8 mouse cellular contexts compared by ENCODE assay signal in the genomic region with DNA sequence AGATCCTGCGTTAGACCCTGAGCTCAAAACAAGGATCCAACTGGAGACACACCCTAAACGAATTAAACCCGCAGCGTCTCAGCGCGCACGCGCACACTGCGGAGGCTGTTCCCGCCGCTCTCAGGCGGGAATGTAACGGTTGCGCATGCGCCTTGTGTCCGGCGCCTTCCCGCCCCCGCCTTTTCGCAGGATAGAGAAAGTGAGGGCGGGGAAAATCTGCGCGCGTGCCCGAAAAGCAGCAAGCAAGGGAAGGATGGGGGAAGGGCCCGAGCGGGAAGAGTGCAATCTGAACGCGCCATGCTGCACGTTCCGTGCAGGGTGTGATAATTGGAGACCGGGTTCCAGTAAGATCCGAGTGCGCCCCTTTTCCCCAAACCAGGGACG. TPM values are rescaled to one million over a fixed set of nuclear protein-coding genes. Genes with fewer than 3 reads are reported as not detected.
DNase-seq lines count a peak whose midpoint lies in the region; ATAC-seq and TF ChIP-seq lines count a peak whose summit lies in the region.

No protein-coding gene starts in this region.

- ATAC-seq in embryonic facial prominence, embryonic 15.5 days (ENCODE audit: insufficient number of reproducible peaks, low FRiP score, low TSS enrichment, low read depth): peak; percentile 82
- ATAC-seq in kidney, embryonic 14.5 days (ENCODE audit: low FRiP score, low TSS enrichment): peak; percentile 78
- ATAC-seq in limb, embryonic 14.5 days (ENCODE audit: low FRiP score, low read depth): peak; percentile 83
- ATAC-seq in midbrain, embryonic 16.5 days: peak; percentile 84

- peak overlapping the region; percentile 74 for H3K4me3 ChIP-seq in bone marrow macrophage, adult 2 months (ENCODE audit: insufficient read depth, low read length)
- H3K4me3 ChIP-seq in embryonic facial prominence, embryonic 15.5 days (replicated peaks): peak overlapping the region; percentile 84
- peak overlapping the region; percentile 82 for H3K4me3 ChIP-seq in kidney, embryonic 14.5 days (ENCODE audit: low read length)
- H3K4me3 ChIP-seq in limb, embryonic 14.5 days (replicated peaks; ENCODE audit: low read length): peak overlapping the region; percentile 73
- peak overlapping the region; percentile 79 for H3K4me3 ChIP-seq in midbrain, embryonic 16.5 days (ENCODE audit: low read depth, low read length)
- peak overlapping the region; percentile 82 for H3K4me3 ChIP-seq in spleen, adult 2 months (ENCODE audit: extremely low read depth, insufficient read depth, insufficient read length)

- under 1% methylated on average over 35 of the region's 35 CpGs for WGBS in embryonic facial prominence, embryonic 15.5 days
- under 1% methylated on average over 35 of the region's 35 CpGs for WGBS in kidney, embryonic 14.5 days
- under 1% methylated on average over 35 of the region's 35 CpGs for WGBS in limb, embryonic 14.5 days
- WGBS in midbrain, embryonic 16.5 days: under 1% methylated on average over 35 of the region's 35 CpGs
- WGBS in spleen, adult 2 months: under 1% methylated on average over 35 of the region's 35 CpGs

- no peak for TF ChIP-seq POLR2A in bone marrow macrophage, adult 2 months (IDR thresholded peaks at IDR 0.05; ENCODE audit: borderline replicate concordance, low read depth, low read length)
- TF ChIP-seq POLR2A in limb, embryonic 14.5 days (IDR thresholded peaks at IDR 0.05; ENCODE audit: borderline replicate concordance, extremely low read depth, insufficient read depth, insufficient read length): no peak
- no peak for TF ChIP-seq POLR2A in spleen, adult 2 months (IDR thresholded peaks at IDR 0.05; ENCODE audit: low read depth, low read length)

- H3K36me3 ChIP-seq in embryonic facial prominence, embryonic 15.5 days: peaks cover 14% of the 10 kb centered on the region; the same call in 1 of the 2 replicates
- H3K36me3 ChIP-seq in kidney, embryonic 14.5 days (ENCODE audit: control insufficient read depth, insufficient read depth, low read length): peaks cover 9% of the 10 kb centered on the region
- peaks cover 16% of the 10 kb centered on the region for H3K36me3 ChIP-seq in limb, embryonic 14.5 days (ENCODE audit: control insufficient read depth, insufficient read depth, low read length)
- H3K36me3 ChIP-seq in midbrain, embryonic 16.5 days (ENCODE audit: control insufficient read depth, insufficient read depth, low read length): peaks cover 8% of the 10 kb centered on the region; the same call in 1 of the 2 replicates
- peaks cover 5% of the 10 kb centered on the region for H3K36me3 ChIP-seq in spleen, adult 2 months (ENCODE audit: control insufficient read depth, insufficient read depth, low read length)

- no peak for TF ChIP-seq CTCF in bone marrow macrophage, adult 2 months (IDR thresholded peaks at IDR 0.05; ENCODE audit: low read depth, low read length)
- no peak for TF ChIP-seq CTCF in spleen, adult 2 months (IDR thresholded peaks at IDR 0.05; ENCODE audit: extremely low read depth, insufficient read depth, insufficient read length, insufficient replicate concordance)

- H3K4me1 ChIP-seq in bone marrow macrophage, adult 2 months (ENCODE audit: control insufficient read depth, insufficient read depth, low read length): peaks cover 17% of the 10 kb centered on the region
- H3K4me1 ChIP-seq in embryonic facial prominence, embryonic 15.5 days: peaks cover 23% of the 10 kb centered on the region
- peaks cover 18% of the 10 kb centered on the region for H3K4me1 ChIP-seq in kidney, embryonic 14.5 days (ENCODE audit: control insufficient read depth, insufficient read depth, low read length)
- H3K4me1 ChIP-seq in limb, embryonic 14.5 days (ENCODE audit: control insufficient read depth, insufficient read depth, low read length): peaks cover 14% of the 10 kb centered on the region
- peaks cover 24% of the 10 kb centered on the region for H3K4me1 ChIP-seq in midbrain, embryonic 16.5 days (ENCODE audit: control insufficient read depth, insufficient read depth, low read length)
- peaks cover 16% of the 10 kb centered on the region; the same call in 1 of the 2 replicates for H3K4me1 ChIP-seq in spleen, adult 2 months (ENCODE audit: control insufficient read depth, insufficient read depth, insufficient read length)

- no peaks in the 10 kb centered on the region for H3K9me3 ChIP-seq in embryonic facial prominence, embryonic 15.5 days (replicated peaks)
- no peaks in the 10 kb centered on the region for H3K9me3 ChIP-seq in kidney, embryonic 14.5 days (ENCODE audit: control insufficient read depth, low read length)
- no peaks in the 10 kb centered on the region for H3K9me3 ChIP-seq in limb, embryonic 14.5 days (ENCODE audit: control insufficient read depth, low read length)
- no peaks in the 10 kb centered on the region for H3K9me3 ChIP-seq in midbrain, embryonic 16.5 days (replicated peaks; ENCODE audit: control insufficient read depth, low read length, poor library complexity, severe bottlenecking)

- no peaks in the 10 kb centered on the region for H3K27me3 ChIP-seq in embryonic facial prominence, embryonic 15.5 days
- H3K27me3 ChIP-seq in kidney, embryonic 14.5 days (ENCODE audit: control insufficient read depth, insufficient read depth, low read length): no peaks in the 10 kb centered on the region
- H3K27me3 ChIP-seq in limb, embryonic 14.5 days (ENCODE audit: control insufficient read depth, insufficient read depth, low read length): no peaks in the 10 kb centered on the region
- no peaks in the 10 kb centered on the region for H3K27me3 ChIP-seq in midbrain, embryonic 16.5 days (ENCODE audit: control insufficient read depth, insufficient read depth, low read depth, low read length)
- H3K27me3 ChIP-seq in spleen, adult 2 months (ENCODE audit: control insufficient read depth, insufficient read depth, low read length): no peaks in the 10 kb centered on the region

- H3K27ac ChIP-seq in bone marrow macrophage, adult 2 months (ENCODE audit: insufficient read depth, low read depth, low read length): peak overlapping the region; percentile 80
- H3K27ac ChIP-seq in embryonic facial prominence, embryonic 15.5 days (replicated peaks): peak overlapping the region; percentile 100
- H3K27ac ChIP-seq in kidney, embryonic 14.5 days (ENCODE audit: low read depth, low read length): peak overlapping the region; percentile 98
- peak overlapping the region; percentile 98 for H3K27ac ChIP-seq in limb, embryonic 14.5 days (replicated peaks; ENCODE audit: low read depth, low read length)
- peak overlapping the region; percentile 99 for H3K27ac ChIP-seq in midbrain, embryonic 16.5 days (ENCODE audit: low read length)
- H3K27ac ChIP-seq in spleen, adult 2 months (ENCODE audit: insufficient read depth, low read length): peak overlapping the region; percentile 96

- H3K4me2 ChIP-seq in embryonic facial prominence, embryonic 15.5 days (replicated peaks): peak overlapping the region; percentile 90
- H3K4me2 ChIP-seq in kidney, embryonic 14.5 days (replicated peaks; ENCODE audit: low read depth, low read length): peak overlapping the region; percentile 95
- H3K4me2 ChIP-seq in limb, embryonic 14.5 days (replicated peaks; ENCODE audit: low read depth, low read length, severe bottlenecking): peak overlapping the region; percentile 97
- peak overlapping the region; percentile 98 for H3K4me2 ChIP-seq in midbrain, embryonic 16.5 days (ENCODE audit: low read length)

- H3K9ac ChIP-seq in embryonic facial prominence, embryonic 15.5 days: peak overlapping the region; percentile 90
- H3K9ac ChIP-seq in kidney, embryonic 14.5 days (ENCODE audit: low read depth, low read length): peak overlapping the region; percentile 88
- H3K9ac ChIP-seq in limb, embryonic 14.5 days (ENCODE audit: low read depth, low read length, severe bottlenecking): peak overlapping the region; percentile 90
- peak overlapping the region; percentile 93 for H3K9ac ChIP-seq in midbrain, embryonic 16.5 days (ENCODE audit: low read depth, low read length)

- DNase-seq in B cell, adult 2 months: peak; percentile 86 to 87
- DNase-seq in heart, adult 9 months (ENCODE audit: low spot score in 2 of 2): peak; percentile 93 to 94
- DNase-seq in limb, embryonic 14.5 days (ENCODE audit: low spot score): peak; percentile 96
- peak; percentile 69 to 92 for DNase-seq in spleen, adult 2 months (ENCODE audit: low read depth in 1 of 2, low spot score in 2 of 2)

RNA-seq across cellular contexts. Expression of a gene that starts 0.5 kb away (rescaled TPM):
- polyA plus RNA-seq in bone marrow macrophage, adult 2 months (2012; ENCODE audit: insufficient read depth, insufficient read length, missing spikeins): 872 and 1,013 TPM in 2 replicates
- 1,427 and 1,514 TPM in 2 replicates for polyA plus RNA-seq in embryonic facial prominence, embryonic 15.5 days (2015; fragmentation: Nextera tagmentation; extraction: Ambion mirVana)
- polyA plus RNA-seq in kidney, embryonic 14.5 days (2014; fragmentation: Nextera tagmentation; extraction: Ambion mirVana): 1,971 and 2,088 TPM in 2 replicates
- polyA plus RNA-seq in limb, embryonic 14.5 days (2012; rRNA removed): 2,384 and 3,894 TPM in 2 replicates
- 1,587 and 1,605 TPM in 2 replicates for polyA plus RNA-seq in limb, embryonic 14.5 days (2014; fragmentation: Nextera tagmentation; extraction: Ambion mirVana)
- polyA plus RNA-seq in midbrain, embryonic 16.5 days (2015; fragmentation: Nextera tagmentation; extraction: Ambion mirVana): 1,165 and 1,361 TPM in 2 replicates
- 694 and 1,212 TPM in 2 replicates for polyA plus RNA-seq in spleen, adult 2 months (2012; rRNA removed)

RNA-seq across cellular contexts. Expression of a gene that starts 15.8 kb away (rescaled TPM):
- 22.0 and 25.7 TPM in 2 replicates for polyA plus RNA-seq in bone marrow macrophage, adult 2 months (2012; ENCODE audit: insufficient read depth, insufficient read length, missing spikeins)
- polyA plus RNA-seq in embryonic facial prominence, embryonic 15.5 days (2015; fragmentation: Nextera tagmentation; extraction: Ambion mirVana): 21.7 and 22.0 TPM in 2 replicates
- polyA plus RNA-seq in kidney, embryonic 14.5 days (2014; fragmentation: Nextera tagmentation; extraction: Ambion mirVana): 5.5 and 8.6 TPM in 2 replicates
- polyA plus RNA-seq in limb, embryonic 14.5 days (2012; rRNA removed): 66.8 and 145 TPM in 2 replicates
- 5.5 and 7.8 TPM in 2 replicates for polyA plus RNA-seq in limb, embryonic 14.5 days (2014; fragmentation: Nextera tagmentation; extraction: Ambion mirVana)
- 27.9 and 33.5 TPM in 2 replicates for polyA plus RNA-seq in midbrain, embryonic 16.5 days (2015; fragmentation: Nextera tagmentation; extraction: Ambion mirVana)
- 112 and 191 TPM in 2 replicates for polyA plus RNA-seq in spleen, adult 2 months (2012; rRNA removed)

RNA-seq across cellular contexts. Expression of a gene that starts 19.5 kb away (rescaled TPM):
- polyA plus RNA-seq in bone marrow macrophage, adult 2 months (2012; ENCODE audit: insufficient read depth, insufficient read length, missing spikeins): not detected in 2 replicates
- not detected in 2 replicates for polyA plus RNA-seq in embryonic facial prominence, embryonic 15.5 days (2015; fragmentation: Nextera tagmentation; extraction: Ambion mirVana)
- not detected in 2 replicates for polyA plus RNA-seq in kidney, embryonic 14.5 days (2014; fragmentation: Nextera tagmentation; extraction: Ambion mirVana)
- polyA plus RNA-seq in limb, embryonic 14.5 days (2012; rRNA removed): 15.1 and 159 TPM in 2 replicates
- not detected in 2 replicates for polyA plus RNA-seq in limb, embryonic 14.5 days (2014; fragmentation: Nextera tagmentation; extraction: Ambion mirVana)
- polyA plus RNA-seq in midbrain, embryonic 16.5 days (2015; fragmentation: Nextera tagmentation; extraction: Ambion mirVana): not detected in 2 replicates
- 16.3 and 63.6 TPM in 2 replicates for polyA plus RNA-seq in spleen, adult 2 months (2012; rRNA removed)

RNA-seq across cellular contexts. Expression of a gene that starts 19.7 kb away (rescaled TPM):
- 36.4 and 43.3 TPM in 2 replicates for polyA plus RNA-seq in bone marrow macrophage, adult 2 months (2012; ENCODE audit: insufficient read depth, insufficient read length, missing spikeins)
- polyA plus RNA-seq in embryonic facial prominence, embryonic 15.5 days (2015; fragmentation: Nextera tagmentation; extraction: Ambion mirVana): 1,473 and 1,543 TPM in 2 replicates
- 891 and 921 TPM in 2 replicates for polyA plus RNA-seq in kidney, embryonic 14.5 days (2014; fragmentation: Nextera tagmentation; extraction: Ambion mirVana)
- polyA plus RNA-seq in limb, embryonic 14.5 days (2012; rRNA removed): 1,030 and 1,250 TPM in 2 replicates
- 1,263 and 1,288 TPM in 2 replicates for polyA plus RNA-seq in limb, embryonic 14.5 days (2014; fragmentation: Nextera tagmentation; extraction: Ambion mirVana)
- 17,735 and 17,910 TPM in 2 replicates for polyA plus RNA-seq in midbrain, embryonic 16.5 days (2015; fragmentation: Nextera tagmentation; extraction: Ambion mirVana)
- 116 and 126 TPM in 2 replicates for polyA plus RNA-seq in spleen, adult 2 months (2012; rRNA removed)

RNA-seq across cellular contexts. Expression of a gene that starts 35.5 kb away (rescaled TPM):
- polyA plus RNA-seq in bone marrow macrophage, adult 2 months (2012; ENCODE audit: insufficient read depth, insufficient read length, missing spikeins): not detected in 2 replicates
- polyA plus RNA-seq in embryonic facial prominence, embryonic 15.5 days (2015; fragmentation: Nextera tagmentation; extraction: Ambion mirVana): 1.7 and 2.4 TPM in 2 replicates
- 0.54 and 0.84 TPM in 2 replicates for polyA plus RNA-seq in kidney, embryonic 14.5 days (2014; fragmentation: Nextera tagmentation; extraction: Ambion mirVana)
- polyA plus RNA-seq in limb, embryonic 14.5 days (2012; rRNA removed): 1.4 and 2.0 TPM in 2 replicates
- polyA plus RNA-seq in limb, embryonic 14.5 days (2014; fragmentation: Nextera tagmentation; extraction: Ambion mirVana): 0.72 and 1.1 TPM in 2 replicates
- 0.36 and 0.39 TPM in 2 replicates for polyA plus RNA-seq in midbrain, embryonic 16.5 days (2015; fragmentation: Nextera tagmentation; extraction: Ambion mirVana)
- 1.6 and 2.3 TPM in 2 replicates for polyA plus RNA-seq in spleen, adult 2 months (2012; rRNA removed)

Comparison
In these comparisons a context has a peak if more than half of its experiments do, and no peak if none do; other contexts are left out.
1. Peak in every context shown above with its lines: DNase-seq, ATAC-seq, H3K4me3 ChIP-seq and H3K27ac ChIP-seq.